Comparison of ENCODE assay signal across 8 mouse cellular contexts in genomic region chr19:10134692-10135091, GRCm38 (mm10). TPM values are rescaled to one million over a fixed set of nuclear protein-coding genes. Genes with fewer than 3 reads are reported as not detected.
DNase-seq lines count a peak whose midpoint lies in the region; ATAC-seq and TF ChIP-seq lines count a peak whose summit lies in the region.

No protein-coding gene starts in this region.

- DNase-seq in cerebellum, adult 9-11 months = peak; percentile 11
- no peak for DNase-seq in cerebellum, adult 8-10 months
- peak; percentile 50 to 56 for DNase-seq in gastrocnemius, adult 8-10 months (ENCODE audit: low spot score in 2 of 2)
- DNase-seq in kidney, adult 2 months = peak; percentile 82
- DNase-seq in lung, postnatal 36 days = peak; percentile 75
- no peak for DNase-seq in retina, embryonic 14.5 days (ENCODE audit: low spot score)
- DNase-seq in layer of hippocampus, postnatal 25 days (ENCODE audit: extremely low spot score in 1 of 2, low spot score in 1 of 2) = no peak

- no peaks in the 10 kb centered on the region for H3K27me3 ChIP-seq in kidney, adult 2 months (replicated peaks; ENCODE audit: control insufficient read depth, insufficient read depth, low read length)

- no peak for TF ChIP-seq POLR2A in kidney, adult 2 months (IDR thresholded peaks at IDR 0.05; ENCODE audit: low read depth, low read length)

- no peak for ATAC-seq in erythroblast, adult 5-6 weeks (replicated peaks; ENCODE audit: low FRiP score, poor library complexity, severe bottlenecking)

- 22% methylated on average over 2 of the region's 2 CpGs for WGBS in kidney, adult 2 months

- H3K4me3 ChIP-seq in kidney, adult 2 months (ENCODE audit: insufficient read depth, low read depth, low read length) = no peak overlapping the region

- no peak for TF ChIP-seq CTCF in kidney, adult 2 months (conservative IDR thresholded peaks at IDR 0.05; ENCODE audit: insufficient read depth, insufficient read length, low read depth, low read length)

- H3K36me3 ChIP-seq in kidney, adult 2 months (ENCODE audit: control insufficient read depth, insufficient read depth, low read length) = no peaks in the 10 kb centered on the region

- H3K27ac ChIP-seq in kidney, adult 2 months (ENCODE audit: insufficient read depth, low read depth, low read length) = no peak overlapping the region

- 0 out of 2 replicates have a peak, but pooled peaks cover 2% of the 10 kb centered on the region for H3K4me1 ChIP-seq in kidney, adult 2 months (ENCODE audit: control insufficient read depth, insufficient read depth, low read length)

RNA-seq across cellular contexts. Expression of gene Fads2, which starts 33.1 kb away (rescaled TPM):
- 1 to 10 TPM; 1.2 to 2.0 (median 1.5) TPM for total RNA-seq in gastrocnemius, adult 8-10 months (2022)
- 240 and 258 TPM in 2 replicates for polyA plus RNA-seq in kidney, adult 2 months (2012; rRNA removed)
- total RNA-seq in erythroblast, adult 5-6 weeks (2015; ENCODE audit: low replicate concordance) = 5.2 and 9.0 TPM in 2 replicates
- total RNA-seq in erythroblast, adult 5-6 weeks (2017; ENCODE audit: low replicate concordance) = 4.6 and 5.8 TPM in 2 replicates
- 100 to 1,000 TPM; 164 to 182 TPM for total RNA-seq in layer of hippocampus, postnatal 25 days (2021)

RNA-seq across cellular contexts. Expression of gene Fads1, which starts 48.0 kb away (rescaled TPM):
- 1 to 10 TPM; 2.5 to 6.0 (median 4.2) TPM for total RNA-seq in gastrocnemius, adult 8-10 months (2022)
- 87.4 and 88.4 TPM in 2 replicates for polyA plus RNA-seq in kidney, adult 2 months (2012; rRNA removed)
- 19.2 and 38.2 TPM in 2 replicates for total RNA-seq in erythroblast, adult 5-6 weeks (2015; ENCODE audit: low replicate concordance)
- 13.0 and 15.6 TPM in 2 replicates for total RNA-seq in erythroblast, adult 5-6 weeks (2017; ENCODE audit: low replicate concordance)
- 100 to 1,000 TPM; 181 to 195 TPM for total RNA-seq in layer of hippocampus, postnatal 25 days (2021)

Comparison
In these comparisons a context has a peak if more than half of its experiments do, and no peak if none do; other contexts are left out.
1. DNase-seq: peak in cerebellum, adult 9-11 months (single experiment), gastrocnemius, adult 8-10 months (2 of 2), kidney, adult 2 months (single experiment) and lung, postnatal 36 days (single experiment); none in cerebellum, adult 8-10 months (single experiment), retina, embryonic 14.5 days (single experiment) and layer of hippocampus, postnatal 25 days (0 of 2).
2. RNA of gene Fads2, which starts 33.1 kb away (total RNA-seq): 164 to 182 TPM in layer of hippocampus, postnatal 25 days; 4.6 to 9.0 TPM in erythroblast, adult 5-6 weeks and 1.2 to 2.0 TPM in gastrocnemius, adult 8-10 months; every median in the first group is over 10 times any median in the second.
3. RNA of gene Fads1, which starts 48.0 kb away (total RNA-seq): 181 to 195 TPM in layer of hippocampus, postnatal 25 days; 13.0 to 38.2 TPM in erythroblast, adult 5-6 weeks and 2.5 to 6.0 TPM in gastrocnemius, adult 8-10 months; every median in the first group is over 4 times any median in the second.